Mouse (Mus musculus): ENCODE data around the gene Iqcf5.

- TF ChIP-seq CTCF (IDR thresholded peaks at IDR 0.05; ENCODE audit: borderline replicate concordance, control insufficient read depth, extremely low read depth, insufficient read depth, low read length, poor library complexity) (no peak), POLR2A (IDR thresholded peaks at IDR 0.05; ENCODE audit: control insufficient read depth, extremely low read depth, insufficient read depth, low read length, poor library complexity) (no peak)
Measured at GRCm38 (mm10) chr9:106471892-106472291, 42.5 kb upstream of the Iqcf5 start.
